Mouse (Mus musculus) kidney, adult 2 months (tissue): ENCODE measurements around the gene AY074887.

ENCODE experiments used
- CTCF ChIP-seq: fragments of 200-500 bp; conservative IDR thresholded peaks from 2 replicates; pipeline ENCODE4 v1.5.1; 2011; ENCODE audit warnings: low read depth, mild to moderate bottlenecking, control low read depth, low read length, moderate library complexity, mixed read lengths; ENCODE audit not compliant: insufficient read depth, insufficient read length
- POLR2A ChIP-seq: fragments of 200-500 bp; IDR thresholded peaks from one replicate; pipeline ENCODE4 v1.6.1; 2011; ENCODE audit warnings: low read depth, low read length, control low read depth

- TF ChIP-seq CTCF (no peak), POLR2A (no peak)
Measured at GRCm38 (mm10) chr9:54946256-54946655, 4.5 kb downstream of the AY074887 start.
